Mouse (Mus musculus): ENCODE results near the gene Smug1. TPM values are rescaled to one million over a fixed set of nuclear protein-coding genes. Genes with fewer than 3 reads are reported as not detected.

The Smug1 gene
- polyA plus RNA-seq, 1 experiment from 2014 or later: 14.1 TPM

DNA sequence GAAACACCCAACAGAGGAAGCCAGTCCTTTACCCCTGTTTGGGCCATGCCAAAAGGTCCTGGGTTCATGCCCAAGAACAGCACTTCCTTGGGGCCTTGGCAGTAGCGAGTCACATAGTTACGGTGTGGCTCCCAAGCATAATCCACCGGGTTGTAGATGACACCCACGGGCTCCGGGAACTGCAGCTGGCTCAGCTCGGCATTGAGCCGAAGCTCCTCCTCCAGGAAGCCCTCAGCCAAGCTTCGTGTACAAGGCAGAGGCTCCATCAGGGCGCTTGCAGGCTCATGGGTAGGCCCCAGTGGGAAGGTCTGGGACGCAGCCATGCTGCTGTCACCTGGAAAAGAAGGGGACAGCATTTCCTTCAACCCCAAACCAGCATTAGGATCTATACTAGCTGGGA lies 9.3 kb downstream of the Smug1 start:
- ATAC-seq (replicated peaks; ENCODE audit: insufficient number of reproducible peaks, insufficient read depth, low FRiP score, low read depth): no peak
- WGBS: 76% methylated on average over 10 of the region's 10 CpGs
- peaks cover 2% of the 10 kb centered on the region for H3K4me1 ChIP-seq (replicated peaks)

DNA sequence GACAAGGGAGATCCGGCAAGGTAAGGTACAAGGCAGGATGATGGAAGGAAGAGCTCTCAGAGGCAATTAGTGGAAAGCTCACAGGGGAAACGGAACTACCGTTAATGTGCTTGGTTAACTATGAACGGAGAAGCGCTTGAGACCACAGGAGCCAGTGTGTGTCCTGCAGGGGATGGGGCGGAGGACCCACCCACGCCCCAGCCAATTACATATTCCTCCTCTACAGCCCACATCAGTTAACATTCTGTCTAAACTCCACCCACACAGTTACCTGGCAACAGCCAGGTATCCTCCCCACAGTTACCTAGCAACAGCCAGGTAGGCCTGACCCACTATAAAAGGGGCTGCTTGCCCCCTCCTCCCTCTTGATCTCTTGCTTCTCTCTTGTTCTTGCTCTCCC lies 10.0 kb downstream of the Smug1 start:
- ATAC-seq (replicated peaks; ENCODE audit: insufficient number of reproducible peaks, insufficient read depth, low FRiP score, low read depth): no peak
- WGBS: 62% methylated on average over 7 of the region's 7 CpGs
- Histone ChIP-seq H3K4me2 (no peak overlapping the region), H3K9me3 (replicated peaks) (no peaks in the 10 kb centered on the region), H3K9ac (no peak overlapping the region), H3K27me3 (peaks cover 12% of the 10 kb centered on the region; the same call in 1 of the 2 replicates), H3K36me3 (peaks cover 4% of the 10 kb centered on the region), H3K4me3 (no peak overlapping the region), H3K27ac (no peak overlapping the region), H3K4me1 (replicated peaks) (no peaks in the 10 kb centered on the region)

More for the DNA sequence above, 9.3 kb downstream of the Smug1 start:
- peaks cover 12% of the 10 kb centered on the region; the same call in 1 of the 2 replicates for H3K27me3 ChIP-seq
- H3K9ac ChIP-seq: no peak overlapping the region
- H3K27ac ChIP-seq: no peak overlapping the region
- H3K4me2 ChIP-seq: no peak overlapping the region
- peaks cover 4% of the 10 kb centered on the region for H3K36me3 ChIP-seq
- H3K9me3 ChIP-seq (replicated peaks): no peaks in the 10 kb centered on the region
- no peak overlapping the region for H3K4me3 ChIP-seq

DNA sequence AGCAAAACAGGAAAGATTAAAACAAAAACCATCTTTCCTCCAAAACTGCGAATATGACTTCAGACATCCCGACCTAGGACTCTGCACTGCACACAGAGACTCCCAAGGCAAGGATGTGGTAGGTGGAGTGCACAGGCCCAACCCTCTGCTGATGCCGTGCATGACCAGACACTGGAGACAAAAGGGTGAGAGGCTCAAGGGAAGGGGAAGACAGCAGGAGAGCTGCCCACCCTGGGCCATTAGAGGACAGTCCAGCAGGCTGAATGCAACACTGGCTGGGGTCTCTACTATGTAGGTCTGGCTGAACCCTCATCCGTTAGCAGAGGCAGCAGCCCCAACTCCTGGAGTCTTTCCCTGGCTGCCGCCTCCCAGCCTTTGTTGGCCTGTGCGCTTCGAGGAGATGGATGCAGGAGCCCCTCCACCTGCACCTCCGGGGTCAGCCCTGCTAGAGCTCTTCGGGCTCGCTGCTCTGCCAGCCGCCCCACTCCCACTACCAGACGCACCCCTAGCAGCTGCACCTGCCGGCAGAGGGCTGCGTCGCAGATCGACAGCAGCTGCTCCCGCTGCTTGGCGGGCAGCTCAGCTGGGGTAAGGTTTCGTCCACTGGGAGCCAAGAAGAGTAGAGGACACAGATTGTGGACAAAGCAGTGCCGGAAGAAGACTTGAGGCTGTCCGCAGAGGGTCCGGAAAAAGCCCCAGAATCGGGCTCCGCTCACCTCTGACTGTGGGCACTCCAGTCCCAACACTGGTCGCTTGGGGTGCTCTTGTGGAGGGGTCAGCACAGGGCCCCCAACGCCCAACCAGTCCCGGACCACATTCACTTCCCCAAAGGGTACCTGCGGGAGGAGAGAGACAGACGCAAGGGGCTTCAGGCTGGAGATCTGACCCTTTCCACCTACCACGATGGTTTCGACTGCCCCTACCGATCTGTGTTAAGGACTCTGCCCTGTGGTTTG lies 11.2 kb downstream of the Smug1 start:
- no peak for ATAC-seq (replicated peaks; ENCODE audit: insufficient number of reproducible peaks, insufficient read depth, low FRiP score, low read depth)
- H3K9ac ChIP-seq: no peak overlapping the region
- no peak overlapping the region for H3K27ac ChIP-seq
- H3K4me1 ChIP-seq (replicated peaks): no peaks in the 10 kb centered on the region
- no peak overlapping the region for H3K4me3 ChIP-seq
- WGBS: 56% methylated on average over 32 of the region's 32 CpGs
- no peaks in the 10 kb centered on the region for H3K9me3 ChIP-seq (replicated peaks)
- H3K27me3 ChIP-seq: peaks cover 16% of the 10 kb centered on the region
- no peak overlapping the region for H3K4me2 ChIP-seq
- peaks cover 4% of the 10 kb centered on the region for H3K36me3 ChIP-seq

DNA sequence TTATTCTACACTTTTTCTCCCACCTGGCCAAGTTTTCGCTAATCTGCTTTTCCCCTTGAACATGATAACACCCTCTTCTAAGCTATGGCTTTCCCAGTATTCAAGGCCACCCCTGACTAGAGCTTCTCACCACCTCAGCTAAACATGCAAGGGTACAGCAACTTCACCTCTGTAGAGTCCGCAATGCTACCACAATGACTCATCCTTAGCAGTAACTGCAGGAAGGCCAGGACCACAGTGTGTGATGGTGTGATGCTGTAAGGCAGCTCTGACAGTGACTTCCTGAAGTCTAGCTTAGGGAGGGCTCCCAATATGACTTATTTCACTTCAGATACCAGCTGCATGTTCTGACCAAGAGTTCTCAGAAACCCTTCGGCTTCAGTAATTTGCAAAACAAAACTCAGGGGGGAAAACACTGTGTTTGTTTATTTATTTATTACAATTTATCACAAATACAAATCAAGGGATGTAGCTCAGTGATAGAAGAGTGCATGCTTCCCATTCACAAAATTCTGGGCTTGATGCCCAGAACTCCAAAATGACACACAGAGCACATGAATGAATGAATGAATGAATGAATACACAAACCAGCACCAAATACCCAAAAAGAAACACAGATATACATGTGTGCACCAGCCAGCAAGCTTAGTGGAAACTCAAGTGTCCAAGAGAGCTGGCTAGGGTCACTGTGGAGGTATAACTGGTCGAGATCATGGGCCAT lies 13.8 kb downstream of the Smug1 start:
- 82% methylated on average over 4 of the region's 4 CpGs for WGBS
- H3K9ac ChIP-seq: no peak overlapping the region
- ATAC-seq (replicated peaks; ENCODE audit: insufficient number of reproducible peaks, insufficient read depth, low FRiP score, low read depth): no peak
- no peaks in the 10 kb centered on the region for H3K9me3 ChIP-seq (replicated peaks)
- peaks cover 4% of the 10 kb centered on the region for H3K36me3 ChIP-seq
- no peaks in the 10 kb centered on the region; the same call in 1 of the 2 replicates for H3K4me1 ChIP-seq (replicated peaks)
- no peak overlapping the region for H3K4me3 ChIP-seq
- H3K27ac ChIP-seq: no peak overlapping the region
- H3K4me2 ChIP-seq: no peak overlapping the region
- H3K27me3 ChIP-seq: peaks cover 38% of the 10 kb centered on the region

DNA sequence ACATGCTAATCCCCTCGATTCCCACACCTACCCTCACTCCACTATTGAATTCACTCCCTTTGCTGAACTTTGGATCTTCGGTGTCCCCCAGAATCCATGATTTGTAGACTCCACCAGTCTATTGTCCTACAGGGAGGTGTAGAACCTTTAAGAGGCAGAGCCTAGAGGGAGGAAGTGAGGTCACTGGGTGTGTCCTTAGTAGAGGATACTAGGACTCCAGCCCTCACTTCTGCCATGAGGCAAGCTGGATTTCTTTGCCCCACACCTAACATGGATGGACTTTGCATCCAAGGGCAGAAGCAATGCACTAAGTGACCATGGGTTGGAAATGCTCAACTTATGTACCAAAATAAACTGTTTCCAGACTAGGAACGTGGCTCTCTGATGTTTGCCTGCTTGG lies 14.5 kb downstream of the Smug1 start:
- no peaks in the 10 kb centered on the region for H3K36me3 ChIP-seq
- no peak overlapping the region for H3K4me3 ChIP-seq
- H3K4me2 ChIP-seq: no peak overlapping the region
- H3K4me1 ChIP-seq (replicated peaks): peaks cover 4% of the 10 kb centered on the region
- no peak overlapping the region for H3K9ac ChIP-seq
- ATAC-seq (replicated peaks; ENCODE audit: insufficient number of reproducible peaks, insufficient read depth, low FRiP score, low read depth): no peak
- H3K27me3 ChIP-seq: peaks cover 41% of the 10 kb centered on the region
- WGBS: 79% methylated on average over 3 of the region's 3 CpGs
- H3K9me3 ChIP-seq (replicated peaks): no peaks in the 10 kb centered on the region
- no peak overlapping the region for H3K27ac ChIP-seq

DNA sequence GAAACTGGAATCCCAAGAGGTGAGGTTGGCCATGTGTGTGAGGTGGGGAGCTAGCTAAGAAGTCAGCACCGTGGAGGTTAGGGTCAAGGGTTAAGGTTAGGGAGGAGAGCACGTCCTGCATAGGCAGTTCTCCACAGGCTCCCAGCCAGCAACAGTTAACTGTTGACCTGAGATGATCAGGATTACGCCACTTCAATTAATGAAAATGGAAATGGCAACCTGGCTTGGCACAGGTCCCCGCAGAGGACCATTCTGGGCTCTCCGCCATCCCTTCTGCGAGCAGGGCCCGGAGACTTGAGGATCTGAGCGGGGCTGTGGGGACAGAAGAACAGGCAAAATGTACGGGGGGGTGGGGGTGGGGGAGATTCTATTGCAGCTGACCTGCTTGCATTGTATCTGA lies 19.1 kb downstream of the Smug1 start:
- Histone ChIP-seq H3K27ac (no peak overlapping the region), H3K36me3 (no peaks in the 10 kb centered on the region), H3K27me3 (peaks cover 78% of the 10 kb centered on the region), H3K4me3 (no peak overlapping the region), H3K9ac (no peak overlapping the region), H3K9me3 (replicated peaks) (no peaks in the 10 kb centered on the region), H3K4me2 (no peak overlapping the region), H3K4me1 (replicated peaks) (peaks cover 13% of the 10 kb centered on the region)
- 49% methylated on average over 9 of the region's 9 CpGs for WGBS
- ATAC-seq (replicated peaks; ENCODE audit: insufficient number of reproducible peaks, insufficient read depth, low FRiP score, low read depth): no peak

DNA sequence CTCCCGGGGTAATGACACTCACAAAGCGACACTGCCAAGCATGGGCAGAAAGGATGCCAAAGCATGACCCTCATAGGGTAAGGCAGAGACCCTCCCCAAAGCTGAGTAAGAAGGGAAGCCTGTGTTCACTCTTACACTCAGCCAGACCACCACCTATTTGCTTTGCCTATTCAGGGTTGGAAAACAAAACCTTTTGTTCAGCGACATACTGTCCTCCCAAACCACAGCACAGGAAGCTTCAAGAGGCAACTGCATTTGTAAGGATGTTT lies 19.5 kb downstream of the Smug1 start:
- Histone ChIP-seq H3K4me1 (replicated peaks) (peaks cover 13% of the 10 kb centered on the region), H3K36me3 (no peaks in the 10 kb centered on the region), H3K4me2 (peak overlapping the region; percentile 89), H3K9ac (no peak overlapping the region), H3K4me3 (peak overlapping the region; percentile 51), H3K27me3 (peaks cover 80% of the 10 kb centered on the region), H3K27ac (no peak overlapping the region), H3K9me3 (replicated peaks) (no peaks in the 10 kb centered on the region)
- ATAC-seq (replicated peaks; ENCODE audit: insufficient number of reproducible peaks, insufficient read depth, low FRiP score, low read depth): no peak
- WGBS: 26% methylated on average over 3 of the region's 3 CpGs

DNA sequence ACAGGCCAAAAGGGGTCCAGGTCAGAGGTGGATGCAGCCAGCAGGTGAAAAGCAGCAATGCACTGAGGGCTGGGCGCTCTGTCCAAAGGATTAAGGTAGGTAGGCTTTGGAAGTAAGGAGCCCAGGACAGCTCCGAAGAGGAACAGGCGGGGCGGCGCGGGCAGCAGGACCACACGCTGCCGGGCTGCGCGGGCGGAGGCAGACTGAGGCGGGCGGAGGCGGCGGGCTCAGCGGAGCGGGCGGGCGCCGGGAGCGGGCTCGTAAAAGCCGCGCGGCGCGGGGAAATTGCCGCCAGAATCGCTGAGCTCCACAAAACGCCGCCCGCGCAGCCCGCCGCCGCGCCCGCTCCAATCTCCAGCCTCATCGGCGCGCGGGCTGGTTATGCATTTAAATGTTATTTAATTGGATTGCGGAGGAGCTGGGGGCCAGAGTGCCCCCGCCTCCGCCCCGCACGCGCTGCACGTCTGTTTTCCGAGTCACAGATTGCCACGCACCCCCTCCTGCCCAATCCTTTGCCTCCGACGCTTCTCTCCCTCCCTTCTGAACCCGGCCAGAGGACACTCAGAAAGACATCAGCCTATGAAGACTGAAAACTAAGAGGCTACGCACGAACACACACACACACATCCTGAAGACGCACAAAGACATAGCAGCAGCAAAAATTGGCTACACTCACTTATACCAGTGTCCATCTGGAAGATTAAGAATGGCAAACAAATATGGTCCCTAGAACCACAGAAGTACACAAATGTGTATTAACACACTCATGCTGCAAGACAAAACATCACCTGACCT lies 20.1 kb downstream of the Smug1 start:
- Histone ChIP-seq H3K4me3 (peak overlapping the region; percentile 51), H3K4me1 (replicated peaks) (peaks cover 13% of the 10 kb centered on the region), H3K36me3 (no peaks in the 10 kb centered on the region), H3K27me3 (peaks cover 80% of the 10 kb centered on the region), H3K4me2 (peak overlapping the region; percentile 89), H3K9me3 (replicated peaks) (no peaks in the 10 kb centered on the region), H3K9ac (peak overlapping the region; percentile 55), H3K27ac (no peak overlapping the region)
- peak; percentile 58 for ATAC-seq (replicated peaks; ENCODE audit: insufficient number of reproducible peaks, insufficient read depth, low FRiP score, low read depth)
- under 1% methylated on average over 57 of the region's 57 CpGs for WGBS

DNA sequence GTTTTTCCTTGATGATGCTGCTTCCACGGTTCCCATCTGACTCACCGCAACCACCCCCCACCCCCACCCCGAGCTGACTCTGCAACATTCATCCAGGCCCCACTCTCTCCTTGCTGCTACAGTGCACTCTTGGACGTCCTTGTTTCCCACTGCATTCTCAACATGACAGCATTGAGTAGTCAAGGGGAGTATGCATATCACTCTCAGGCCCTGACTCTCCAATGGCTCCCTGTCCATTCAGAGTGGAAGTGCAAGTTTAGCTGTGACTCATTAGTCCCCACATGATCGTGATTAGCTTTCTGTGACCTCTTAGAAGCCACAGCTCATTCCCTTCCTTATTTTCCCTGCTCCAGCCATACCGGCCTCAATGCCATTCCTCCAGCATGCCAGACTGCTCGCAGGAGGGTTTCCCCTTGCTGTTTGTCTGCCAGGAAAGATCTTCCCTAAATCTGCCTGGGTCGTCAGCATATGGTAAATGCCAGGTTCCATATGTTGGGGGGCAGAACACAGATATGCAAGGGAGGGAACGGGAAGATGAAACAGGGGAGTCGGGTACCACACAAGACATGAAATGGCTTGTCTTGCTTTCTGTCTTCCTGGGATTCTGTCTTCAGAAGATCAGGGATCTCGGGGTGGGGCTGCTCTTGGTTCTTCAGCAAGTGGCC lies 21.1 kb downstream of the Smug1 start:
- H3K27me3 ChIP-seq: peaks cover 85% of the 10 kb centered on the region
- 68% methylated on average over 11 of the region's 11 CpGs for WGBS
- H3K9ac ChIP-seq: no peak overlapping the region
- peaks cover 13% of the 10 kb centered on the region for H3K4me1 ChIP-seq (replicated peaks)
- no peaks in the 10 kb centered on the region for H3K9me3 ChIP-seq (replicated peaks)
- H3K4me2 ChIP-seq: no peak overlapping the region
- no peaks in the 10 kb centered on the region for H3K36me3 ChIP-seq
- no peak overlapping the region for H3K27ac ChIP-seq
- H3K4me3 ChIP-seq: no peak overlapping the region
- no peak for ATAC-seq (replicated peaks; ENCODE audit: insufficient number of reproducible peaks, insufficient read depth, low FRiP score, low read depth)

DNA sequence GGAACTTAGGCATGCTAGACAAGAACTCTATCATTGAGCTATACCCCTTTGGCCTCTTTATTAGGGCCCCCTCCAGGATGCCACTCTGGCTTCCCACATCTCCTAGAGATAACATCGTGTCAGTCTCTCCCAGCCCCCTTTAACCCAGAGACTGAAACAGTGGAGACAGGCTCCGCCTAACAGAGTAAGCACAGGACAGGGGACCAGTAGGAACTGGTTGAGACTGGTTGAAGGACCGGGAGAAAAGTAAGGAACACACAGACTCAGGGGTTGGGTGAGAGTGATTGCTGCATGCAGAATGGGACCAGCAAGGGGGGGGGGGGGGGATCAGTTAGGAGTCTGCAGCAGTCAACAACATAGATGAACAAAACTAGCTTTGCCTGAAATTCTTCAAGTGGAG lies 22.7 kb downstream of the Smug1 start:
- H3K27ac ChIP-seq: no peak overlapping the region
- H3K4me2 ChIP-seq: no peak overlapping the region
- H3K9me3 ChIP-seq (replicated peaks): no peaks in the 10 kb centered on the region
- H3K4me3 ChIP-seq: no peak overlapping the region
- H3K9ac ChIP-seq: no peak overlapping the region
- WGBS: 28% methylated on average over 3 of the region's 3 CpGs
- ATAC-seq (replicated peaks; ENCODE audit: insufficient number of reproducible peaks, insufficient read depth, low FRiP score, low read depth): no peak
- no peaks in the 10 kb centered on the region for H3K36me3 ChIP-seq
- peaks cover 13% of the 10 kb centered on the region for H3K4me1 ChIP-seq (replicated peaks)
- H3K27me3 ChIP-seq: peaks cover 90% of the 10 kb centered on the region
